Mouse (Mus musculus) brain, embryonic 14.5 days (tissue): ENCODE results near the gene Swsap1.

ENCODE experiments used
- CTCF ChIP-seq: fragments of 200-500 bp; IDR thresholded peaks from 2 replicates; pipeline ENCODE4 v1.5.1; 2012; ENCODE audit warnings: inconsistent platforms, mild to moderate bottlenecking, moderate library complexity, borderline replicate concordance; ENCODE audit not compliant: insufficient read depth, insufficient read length; ENCODE audit errors: extremely low read depth
- POLR2A ChIP-seq: fragments of 200-500 bp; IDR thresholded peaks from 2 replicates; pipeline ENCODE4 v1.6.1; 2012; ENCODE audit warnings: mild to moderate bottlenecking, inconsistent platforms, borderline replicate concordance; ENCODE audit not compliant: poor library complexity, insufficient read depth, insufficient read length, severe bottlenecking; ENCODE audit errors: extremely low read depth

DNA sequence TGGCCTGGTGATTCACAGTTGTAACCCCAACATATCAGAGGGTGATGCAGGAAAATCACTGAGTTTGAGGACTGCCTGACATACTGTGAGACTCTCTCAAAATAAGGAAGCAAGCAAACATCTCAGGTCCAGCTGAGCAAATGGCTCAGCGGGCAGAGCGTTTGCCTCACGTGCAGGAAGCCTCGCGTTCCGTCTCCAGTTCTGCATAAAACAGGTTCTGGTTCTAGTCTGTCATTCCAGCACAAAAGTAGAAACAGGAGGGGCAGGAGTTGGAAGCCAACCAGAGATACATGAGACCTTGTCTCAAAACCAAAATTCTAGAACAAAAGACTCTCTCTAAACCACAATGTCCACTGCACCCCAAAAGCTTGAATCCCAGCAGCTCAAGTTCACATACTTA lies 28.8 kb upstream of the Swsap1 start:
- TF ChIP-seq POLR2A: no peak
- TF ChIP-seq CTCF: no peak
